Mouse (Mus musculus): ENCODE data around the gene Larp7.

GRCm38 (mm10) chr3:127529824-127530223 is 23.3 kb downstream of the Larp7 start:
- TF ChIP-seq CTCF (conservative IDR thresholded peaks at IDR 0.05; ENCODE audit: low read length) = no peak
- no peak for TF ChIP-seq NANOG (IDR thresholded peaks at IDR 0.05; ENCODE audit: borderline replicate concordance, low read length)
- TF ChIP-seq POU5F1 (IDR thresholded peaks at IDR 0.05; ENCODE audit: borderline replicate concordance, low read length) = no peak

All from E14TG2a.4 (cell line).